Mouse (Mus musculus): ENCODE measurements at regions not wholly inside any gene's neighbourhood (a gene's known extent, or its start where the extent isn't known, plus 50 kb on each side); places are given as distances from the start of the nearest gene placed in this dataset.

DNA sequence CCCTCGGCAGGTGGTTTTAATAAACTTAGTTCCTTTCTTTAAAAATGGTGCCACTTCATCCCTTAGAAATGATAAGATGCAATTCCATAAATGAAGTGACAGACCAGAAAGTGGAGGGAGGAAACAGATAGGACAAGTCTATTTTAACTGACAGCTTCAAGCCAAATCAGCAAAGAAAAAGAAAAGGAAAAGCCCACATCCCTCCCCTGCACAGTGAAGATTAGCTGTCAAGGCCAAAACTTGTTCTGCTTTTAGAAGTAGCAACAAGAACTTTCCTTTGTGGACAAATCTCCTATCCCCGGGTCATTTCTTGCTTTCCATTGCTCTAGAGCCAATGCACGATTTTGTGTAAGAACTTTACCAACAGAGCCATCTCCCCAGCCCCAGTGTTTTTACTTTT, 108.7 kb upstream of the Egfl6 start:
- Histone ChIP-seq H3K4me3 (ENCODE audit: low read length) (no peak overlapping the region), H3K27me3 (replicated peaks; ENCODE audit: control insufficient read depth, insufficient read depth, low read length) (peaks cover 2% of the 10 kb centered on the region; the same call in 1 of the 2 replicates), H3K27ac (ENCODE audit: low read depth, low read length) (no peak overlapping the region), H3K9ac (ENCODE audit: low read depth, low read length) (no peak overlapping the region), H3K4me2 (ENCODE audit: low read length) (no peak overlapping the region), H3K36me3 (ENCODE audit: control insufficient read depth, insufficient read depth, low read length) (no peaks in the 10 kb centered on the region), H3K4me1 (ENCODE audit: control insufficient read depth, insufficient read depth, low read depth, low read length) (no peaks in the 10 kb centered on the region), H3K9me3 (ENCODE audit: control insufficient read depth, low read length) (no peaks in the 10 kb centered on the region)
- WGBS, result 85% methylated on average over 3 of the region's 3 CpGs
- no peak for ATAC-seq

DNA sequence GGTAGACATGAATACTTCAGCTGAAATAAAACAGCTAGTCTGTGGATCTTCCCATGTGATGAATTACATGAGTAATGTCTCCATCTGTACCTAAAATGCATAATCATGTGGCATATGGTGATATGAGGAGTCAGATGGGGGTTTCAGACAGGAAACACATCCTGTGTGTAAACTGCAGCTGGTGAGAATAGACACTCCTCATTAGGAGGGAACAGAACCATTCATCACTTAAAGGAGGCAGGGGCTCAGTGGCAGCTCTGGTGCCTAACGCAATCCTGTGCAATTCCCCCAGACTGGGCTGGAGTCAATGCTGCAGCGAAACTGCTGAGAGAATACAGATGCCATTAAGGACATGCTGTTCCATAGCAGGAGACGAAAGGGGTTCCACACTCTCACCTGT, 103.3 kb upstream of the Egfl6 start:
- no peak overlapping the region for H3K4me3 ChIP-seq (ENCODE audit: low read length)
- no peak overlapping the region for H3K9ac ChIP-seq (ENCODE audit: low read depth, low read length)
- WGBS, result 54% methylated on average over 3 of the region's 3 CpGs
- no peaks in the 10 kb centered on the region for H3K36me3 ChIP-seq (ENCODE audit: control insufficient read depth, insufficient read depth, low read length)
- H3K4me2 ChIP-seq (ENCODE audit: low read length), result no peak overlapping the region
- H3K27ac ChIP-seq (ENCODE audit: low read depth, low read length), result no peak overlapping the region
- H3K27me3 ChIP-seq (replicated peaks; ENCODE audit: control insufficient read depth, insufficient read depth, low read length), result no peaks in the 10 kb centered on the region
- H3K4me1 ChIP-seq (ENCODE audit: control insufficient read depth, insufficient read depth, low read depth, low read length), result no peaks in the 10 kb centered on the region
- ATAC-seq, result peak; percentile 72
- no peaks in the 10 kb centered on the region for H3K9me3 ChIP-seq (ENCODE audit: control insufficient read depth, low read length)

DNA sequence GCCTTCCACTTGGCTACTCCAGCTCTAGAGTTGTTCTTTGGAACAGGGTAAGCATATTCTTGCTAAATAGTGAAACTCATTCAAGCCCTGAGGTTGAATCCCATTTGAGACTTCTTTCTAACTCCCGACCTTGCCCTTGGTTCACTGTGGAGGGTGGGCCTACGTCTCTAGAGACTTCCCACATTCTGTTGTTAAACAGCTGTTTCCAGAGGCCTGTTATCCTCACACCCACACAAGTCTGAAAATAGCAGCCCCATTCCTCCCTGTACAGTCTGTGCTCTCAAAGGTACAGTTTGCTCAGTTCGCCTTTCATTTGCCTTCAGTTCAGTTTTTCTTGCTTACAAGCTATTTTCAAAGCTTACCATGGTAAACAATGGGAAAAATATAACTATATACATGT, 87.9 kb upstream of the Egfl6 start:
- Histone ChIP-seq H3K9me3 (ENCODE audit: control insufficient read depth, low read length) (no peaks in the 10 kb centered on the region), H3K4me3 (ENCODE audit: low read length) (no peak overlapping the region), H3K4me1 (ENCODE audit: control insufficient read depth, insufficient read depth, low read depth, low read length) (no peaks in the 10 kb centered on the region), H3K27me3 (replicated peaks; ENCODE audit: control insufficient read depth, insufficient read depth, low read length) (peaks cover 7% of the 10 kb centered on the region; the same call in 1 of the 2 replicates), H3K36me3 (ENCODE audit: control insufficient read depth, insufficient read depth, low read length) (no peaks in the 10 kb centered on the region), H3K4me2 (ENCODE audit: low read length) (no peak overlapping the region), H3K9ac (ENCODE audit: low read depth, low read length) (no peak overlapping the region), H3K27ac (ENCODE audit: low read depth, low read length) (no peak overlapping the region)
- 78% methylated on average over 3 of the region's 3 CpGs for WGBS
- no peak for ATAC-seq

DNA sequence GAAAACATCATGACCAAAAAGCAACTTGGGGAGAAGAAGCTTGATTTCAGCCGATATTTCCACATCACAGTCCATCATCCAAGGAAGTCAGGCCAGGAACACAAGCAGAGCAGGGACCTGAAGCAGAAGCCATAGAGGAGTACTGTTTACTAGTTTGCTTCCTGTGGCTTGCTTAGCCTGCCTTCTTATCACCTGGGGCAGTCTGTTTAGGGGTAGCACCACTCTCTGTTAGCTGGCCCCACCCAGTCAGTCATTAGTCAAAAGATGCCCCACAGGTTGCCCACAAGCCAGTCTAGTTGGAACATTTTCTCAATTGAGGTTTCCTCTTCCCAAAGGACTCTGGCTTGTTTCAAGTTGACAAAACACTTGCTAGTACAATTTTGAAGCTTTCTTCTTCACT, 87.1 kb upstream of the Egfl6 start:
- no peak for ATAC-seq
- no peak overlapping the region for H3K4me2 ChIP-seq (ENCODE audit: low read length)
- H3K9ac ChIP-seq (ENCODE audit: low read depth, low read length), result no peak overlapping the region
- peaks cover 3% of the 10 kb centered on the region; the same call in 1 of the 2 replicates for H3K27me3 ChIP-seq (replicated peaks; ENCODE audit: control insufficient read depth, insufficient read depth, low read length)
- H3K36me3 ChIP-seq (ENCODE audit: control insufficient read depth, insufficient read depth, low read length), result no peaks in the 10 kb centered on the region
- H3K9me3 ChIP-seq (ENCODE audit: control insufficient read depth, low read length), result no peaks in the 10 kb centered on the region
- no peak overlapping the region for H3K4me3 ChIP-seq (ENCODE audit: low read length)
- no peaks in the 10 kb centered on the region for H3K4me1 ChIP-seq (ENCODE audit: control insufficient read depth, insufficient read depth, low read depth, low read length)
- WGBS, result 89% methylated on average over 1 of the region's 1 CpGs
- H3K27ac ChIP-seq (ENCODE audit: low read depth, low read length), result no peak overlapping the region

DNA sequence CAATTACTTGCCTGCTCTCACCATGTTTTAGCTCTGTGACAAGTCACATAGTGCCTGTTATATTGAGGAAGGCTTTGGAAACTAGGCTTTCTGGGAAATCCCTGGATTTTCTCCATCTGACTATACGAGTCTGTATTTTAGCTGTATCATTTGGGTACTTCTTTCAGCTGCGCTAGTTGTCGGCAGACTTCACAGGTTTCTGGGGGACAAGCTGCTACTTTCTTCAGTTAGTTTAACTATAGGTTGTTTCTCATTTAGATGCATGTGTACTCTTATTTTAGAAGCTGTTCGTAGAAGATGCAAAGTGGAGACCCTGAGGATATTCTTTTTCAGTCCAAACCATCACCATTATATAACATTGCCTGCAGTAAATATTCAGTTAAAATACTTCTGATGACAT, 86.3 kb upstream of the Egfl6 start:
- Histone ChIP-seq H3K36me3 (ENCODE audit: control insufficient read depth, insufficient read depth, low read length) (no peaks in the 10 kb centered on the region), H3K4me3 (ENCODE audit: low read length) (no peak overlapping the region), H3K4me2 (ENCODE audit: low read length) (no peak overlapping the region), H3K27ac (ENCODE audit: low read depth, low read length) (no peak overlapping the region), H3K9me3 (ENCODE audit: control insufficient read depth, low read length) (no peaks in the 10 kb centered on the region), H3K4me1 (ENCODE audit: control insufficient read depth, insufficient read depth, low read depth, low read length) (no peaks in the 10 kb centered on the region), H3K9ac (ENCODE audit: low read depth, low read length) (no peak overlapping the region), H3K27me3 (replicated peaks; ENCODE audit: control insufficient read depth, insufficient read depth, low read length) (peaks cover 3% of the 10 kb centered on the region; the same call in 1 of the 2 replicates)
- WGBS, result 87% methylated on average over 4 of the region's 4 CpGs
- no peak for ATAC-seq

DNA sequence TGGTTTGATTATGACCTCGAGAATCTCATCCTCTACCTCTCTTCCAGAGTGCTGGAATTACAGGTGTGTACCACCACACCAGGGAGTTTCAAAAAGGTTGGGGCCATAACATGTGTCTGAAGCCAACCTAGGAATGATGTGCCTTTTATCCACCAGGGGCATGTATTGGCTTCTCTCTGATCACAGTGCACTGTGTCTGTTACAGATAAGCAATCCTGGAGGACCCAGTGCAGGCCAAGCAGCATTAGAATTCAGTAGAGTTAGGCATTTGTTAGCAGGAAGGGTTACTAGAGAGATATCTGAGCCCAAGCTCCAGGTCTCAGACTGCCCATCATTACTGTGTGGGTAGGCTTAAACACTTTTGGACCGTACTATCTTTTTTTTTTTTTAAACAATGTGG, 80.8 kb upstream of the Egfl6 start:
- Histone ChIP-seq H3K4me3 (ENCODE audit: low read length) (no peak overlapping the region), H3K9me3 (ENCODE audit: control insufficient read depth, low read length) (no peaks in the 10 kb centered on the region), H3K4me2 (ENCODE audit: low read length) (no peak overlapping the region), H3K36me3 (ENCODE audit: control insufficient read depth, insufficient read depth, low read length) (no peaks in the 10 kb centered on the region), H3K27ac (ENCODE audit: low read depth, low read length) (no peak overlapping the region), H3K4me1 (ENCODE audit: control insufficient read depth, insufficient read depth, low read depth, low read length) (no peaks in the 10 kb centered on the region), H3K27me3 (replicated peaks; ENCODE audit: control insufficient read depth, insufficient read depth, low read length) (peaks cover 5% of the 10 kb centered on the region; the same call in 1 of the 2 replicates), H3K9ac (ENCODE audit: low read depth, low read length) (no peak overlapping the region)
- WGBS, result 81% methylated on average over 2 of the region's 2 CpGs
- no peak for ATAC-seq

DNA sequence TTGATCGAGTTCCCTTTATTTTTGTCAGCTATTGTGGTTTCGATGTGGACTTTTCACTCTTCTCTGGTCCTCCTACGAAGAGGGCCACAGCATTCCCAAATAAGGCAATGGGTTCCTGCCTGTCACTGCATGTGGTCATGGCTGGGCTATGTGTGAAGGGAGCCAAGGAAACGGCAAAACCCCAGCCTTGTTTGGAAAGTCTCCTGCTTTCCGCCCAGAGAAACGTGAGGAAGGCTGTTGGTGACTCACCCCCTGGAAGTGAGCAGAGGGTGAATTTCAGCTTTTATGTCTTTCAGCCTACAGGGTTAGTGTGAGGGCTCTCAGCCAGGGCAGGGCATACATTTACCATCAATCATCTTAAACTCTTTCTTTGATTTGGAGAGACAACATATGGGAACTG, 76.3 kb upstream of the Egfl6 start:
- peak; percentile 22; the same call in 1 of the 2 replicates for ATAC-seq
- no peak overlapping the region for H3K9ac ChIP-seq (ENCODE audit: low read depth, low read length)
- H3K9me3 ChIP-seq (ENCODE audit: control insufficient read depth, low read length), result no peaks in the 10 kb centered on the region
- WGBS, result 28% methylated on average over 6 of the region's 6 CpGs
- no peak overlapping the region for H3K4me3 ChIP-seq (ENCODE audit: low read length)
- peak overlapping the region; percentile 3; the same call in 1 of the 2 replicates for H3K4me2 ChIP-seq (ENCODE audit: low read length)
- H3K36me3 ChIP-seq (ENCODE audit: control insufficient read depth, insufficient read depth, low read length), result no peaks in the 10 kb centered on the region
- peak overlapping the region; percentile 78 for H3K27ac ChIP-seq (ENCODE audit: low read depth, low read length)
- H3K4me1 ChIP-seq (ENCODE audit: control insufficient read depth, insufficient read depth, low read depth, low read length), result no peaks in the 10 kb centered on the region
- 0 out of 2 replicates have a peak, but pooled peaks cover 2% of the 10 kb centered on the region for H3K27me3 ChIP-seq (replicated peaks; ENCODE audit: control insufficient read depth, insufficient read depth, low read length)

DNA sequence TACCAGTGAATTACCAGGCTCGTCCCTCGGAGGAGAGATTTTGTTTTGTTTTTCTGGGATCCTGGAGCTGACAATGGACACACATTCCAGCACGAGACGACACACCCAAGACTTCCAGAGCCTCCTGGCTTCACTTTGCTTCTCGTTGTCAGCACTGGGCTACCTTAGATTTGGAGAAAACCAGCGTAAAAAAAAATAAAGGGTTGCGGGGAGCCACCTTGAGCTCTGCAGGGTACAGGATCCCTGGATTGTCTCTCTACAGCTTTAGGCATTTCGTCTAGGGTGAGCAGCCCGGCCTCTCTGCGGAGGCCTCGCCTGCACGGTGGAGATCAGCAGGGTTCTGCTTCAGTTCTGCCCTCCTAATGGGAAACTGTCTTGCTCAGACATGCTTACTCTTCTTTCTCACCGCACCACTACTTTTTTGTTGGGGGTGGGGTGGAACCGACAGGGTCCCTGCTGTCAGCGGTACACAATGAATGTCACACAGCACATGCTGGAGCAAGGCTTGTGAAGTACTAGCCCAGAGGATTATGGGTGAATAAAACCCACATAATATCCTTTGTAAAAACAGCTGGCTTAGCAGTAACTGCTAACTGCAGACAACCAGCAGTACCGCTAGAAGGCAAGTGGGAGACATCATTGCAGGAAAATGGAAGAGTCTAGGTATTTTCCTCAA, 75.7 kb upstream of the Egfl6 start:
- no peaks in the 10 kb centered on the region for H3K4me1 ChIP-seq (ENCODE audit: control insufficient read depth, insufficient read depth, low read depth, low read length)
- no peaks in the 10 kb centered on the region for H3K9me3 ChIP-seq (ENCODE audit: control insufficient read depth, low read length)
- peak overlapping the region; percentile 78 for H3K27ac ChIP-seq (ENCODE audit: low read depth, low read length)
- WGBS, result 16% methylated on average over 16 of the region's 16 CpGs
- ATAC-seq, result peak; percentile 90
- peak overlapping the region; percentile 53 for H3K4me2 ChIP-seq (ENCODE audit: low read length)
- no peaks in the 10 kb centered on the region for H3K36me3 ChIP-seq (ENCODE audit: control insufficient read depth, insufficient read depth, low read length)
- peak overlapping the region; percentile 20 for H3K4me3 ChIP-seq (ENCODE audit: low read length)
- H3K9ac ChIP-seq (ENCODE audit: low read depth, low read length), result peak overlapping the region; percentile 43; the same call in 1 of the 2 replicates
- H3K27me3 ChIP-seq (replicated peaks; ENCODE audit: control insufficient read depth, insufficient read depth, low read length), result 0 out of 2 replicates have a peak, but pooled peaks cover 2% of the 10 kb centered on the region

DNA sequence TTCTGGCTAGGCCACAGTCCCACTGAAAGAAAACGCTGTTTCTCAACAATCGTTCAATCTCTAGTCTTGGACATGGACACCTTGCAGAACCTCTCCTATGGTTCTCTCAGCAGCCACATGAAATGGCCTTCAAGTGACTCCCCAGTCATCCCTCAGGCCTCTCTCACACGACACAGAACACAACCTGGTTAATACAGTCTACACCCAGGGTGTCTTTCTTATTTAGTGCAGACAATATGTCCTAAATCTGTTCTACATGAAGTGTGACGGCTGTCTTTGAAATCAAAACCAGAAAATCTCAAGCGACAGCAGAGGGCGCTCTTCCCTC, 75.2 kb upstream of the Egfl6 start:
- Histone ChIP-seq H3K36me3 (ENCODE audit: control insufficient read depth, insufficient read depth, low read length) (no peaks in the 10 kb centered on the region), H3K9ac (ENCODE audit: low read depth, low read length) (no peak overlapping the region), H3K4me1 (ENCODE audit: control insufficient read depth, insufficient read depth, low read depth, low read length) (no peaks in the 10 kb centered on the region), H3K9me3 (ENCODE audit: control insufficient read depth, low read length) (no peaks in the 10 kb centered on the region), H3K4me2 (ENCODE audit: low read length) (no peak overlapping the region), H3K4me3 (ENCODE audit: low read length) (no peak overlapping the region), H3K27me3 (replicated peaks; ENCODE audit: control insufficient read depth, insufficient read depth, low read length) (no peaks in the 10 kb centered on the region), H3K27ac (ENCODE audit: low read depth, low read length) (peak overlapping the region; percentile 78)
- 24% methylated on average over 6 of the region's 6 CpGs for WGBS
- peak; percentile 26; the same call in 1 of the 2 replicates for ATAC-seq
